Mouse (Mus musculus) kidney, embryonic 15.5 days (tissue): ENCODE results near the gene Fam19a3. TPM values are rescaled to one million over a fixed set of nuclear protein-coding genes. Genes with fewer than 3 reads are reported as not detected.

Experiments
- ATAC-seq: fragments of 200-750 bp; cut with Nextera tagmentation; replicated peaks from 2 replicates; pipeline ENCODE4 v1.8.0; 2017; ENCODE audit warnings: moderate TSS enrichment; ENCODE audit not compliant: low FRiP score
- H3K27ac ChIP-seq: fragments of 300-500 bp; sonication (generic); 2 replicates; pipeline ENCODE4 v1.5.1; 2015; ENCODE audit warnings: mild to moderate bottlenecking, inconsistent platforms
- H3K27me3 ChIP-seq: fragments of 300-500 bp; sonication (generic); 2 replicates; pipeline ENCODE4 v1.6.1; 2015; ENCODE audit warnings: inconsistent platforms
- H3K36me3 ChIP-seq: fragments of 300-500 bp; sonication (generic); 2 replicates; pipeline ENCODE4 v1.6.1; 2015; ENCODE audit warnings: inconsistent platforms
- H3K4me1 ChIP-seq: fragments of 300-500 bp; sonication (generic); 2 replicates; pipeline ENCODE4 v1.6.1; 2015; ENCODE audit warnings: inconsistent platforms
- H3K4me2 ChIP-seq: fragments of 300-500 bp; sonication (generic); 2 replicates; pipeline ENCODE4 v1.6.1; 2015; ENCODE audit warnings: moderate library complexity, mild to moderate bottlenecking, inconsistent platforms
- H3K4me3 ChIP-seq: fragments of 300-500 bp; sonication (generic); replicated peaks from 2 replicates; pipeline ENCODE4 v1.5.1; 2015; ENCODE audit warnings: mild to moderate bottlenecking, inconsistent platforms
- H3K9ac ChIP-seq: fragments of 300-500 bp; sonication (generic); 2 replicates; pipeline ENCODE4 v1.6.1; 2015; ENCODE audit warnings: mild to moderate bottlenecking, inconsistent platforms
- H3K9me3 ChIP-seq: fragments of 300-500 bp; sonication (generic); replicated peaks from 2 replicates; pipeline ENCODE4 v1.6.1; 2016; ENCODE audit warnings: inconsistent platforms
- WGBS: fragments of 180-500 bp; shearing (Covaris S2); methylation state at CpG from one replicate; pipeline ENCODE4 v1.1.7; 2015; ENCODE audit warnings: mixed read lengths; 5-methylcytosine and 5-hydroxymethylcytosine counted together
- polyA plus RNA-seq: library from polyadenylated mRNA; unstranded; fragments of >200 nt; fragmentation: Nextera tagmentation; extraction: Ambion mirVana; gene quantifications from 2 replicates; pipeline ENCODE4 v1.2.1, GENCODE M21; 2015

Gene Fam19a3
- polyA plus RNA-seq, 1 experiment from 2014 or later: 0.06 TPM

- WGBS: 20% methylated on average over 4 of the region's 4 CpGs
These were observed 9.4 kb upstream of the Fam19a3 start for GRCm38 (mm10) chr3:104791017-104791416.

DNA sequence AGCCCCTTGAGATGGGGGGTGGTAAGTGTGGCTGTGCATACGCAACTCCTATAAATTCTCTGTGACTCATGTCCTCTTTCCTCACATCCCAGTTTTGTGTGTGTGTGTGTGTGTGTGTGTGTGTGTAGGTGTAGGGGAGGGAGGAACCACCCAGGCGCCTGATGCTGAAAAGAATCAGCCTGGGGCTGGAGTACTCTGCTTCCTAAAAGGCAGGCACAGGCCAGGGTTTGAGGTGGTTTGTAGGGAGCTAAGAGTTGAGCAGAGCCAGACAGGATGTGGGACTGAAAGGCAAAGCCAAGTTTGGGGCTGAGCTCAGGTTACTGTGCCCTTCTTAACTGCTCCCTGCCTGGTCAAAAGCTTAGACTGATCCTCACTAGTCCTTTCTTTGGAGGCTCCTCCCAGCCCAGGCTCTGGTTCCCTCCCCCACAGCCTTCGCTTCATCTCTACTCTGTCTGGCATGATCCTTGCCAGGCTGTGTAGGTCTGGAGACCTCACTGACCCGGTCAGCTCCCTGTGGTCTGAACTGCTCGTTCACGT is 8.8 kb upstream of the Fam19a3 start:
- peaks cover 5% of the 10 kb centered on the region; the same call in 1 of the 2 replicates for H3K27me3 ChIP-seq
- peaks cover 35% of the 10 kb centered on the region for H3K36me3 ChIP-seq
- 4% methylated on average over 6 of the region's 6 CpGs for WGBS
- H3K4me3 ChIP-seq: peak overlapping the region; percentile 63
- H3K9me3 ChIP-seq: no peaks in the 10 kb centered on the region
- H3K9ac ChIP-seq: peak overlapping the region; percentile 58
- H3K4me1 ChIP-seq: peaks cover 71% of the 10 kb centered on the region
- peak overlapping the region; percentile 79 for H3K4me2 ChIP-seq
- H3K27ac ChIP-seq: peak overlapping the region; percentile 92
- peak; percentile 12 for ATAC-seq

More at GRCm38 (mm10) chr3:104791017-104791416, 9.4 kb upstream of the Fam19a3 start:
- Histone ChIP-seq H3K4me2 (peak overlapping the region; percentile 79), H3K9me3 (no peaks in the 10 kb centered on the region), H3K36me3 (peaks cover 40% of the 10 kb centered on the region), H3K4me1 (peaks cover 76% of the 10 kb centered on the region), H3K27ac (peak overlapping the region; percentile 92), H3K9ac (peak overlapping the region; percentile 58; the same call in 1 of the 2 replicates), H3K4me3 (peak overlapping the region; percentile 63), H3K27me3 (no peaks in the 10 kb centered on the region; the same call in 1 of the 2 replicates)
- ATAC-seq: no peak

- Histone ChIP-seq H3K27me3 (peaks cover 9% of the 10 kb centered on the region), H3K27ac (peak overlapping the region; percentile 92), H3K36me3 (peaks cover 28% of the 10 kb centered on the region), H3K4me2 (peak overlapping the region; percentile 79), H3K4me3 (peak overlapping the region; percentile 63), H3K9me3 (no peaks in the 10 kb centered on the region), H3K4me1 (peaks cover 64% of the 10 kb centered on the region), H3K9ac (peak overlapping the region; percentile 58)
- no peak for ATAC-seq
- 12% methylated on average over 13 of the region's 13 CpGs for WGBS
These were observed 8.2 kb upstream of the Fam19a3 start for GRCm38 (mm10) chr3:104789822-104790221.

GRCm38 (mm10) chr3:104789312-104789605 is 7.6 kb upstream of the Fam19a3 start:
- peak overlapping the region; percentile 58 for H3K9ac ChIP-seq
- ATAC-seq: peak; percentile 30
- peak overlapping the region; percentile 63 for H3K4me3 ChIP-seq
- 2% methylated on average over 10 of the region's 10 CpGs for WGBS
- H3K9me3 ChIP-seq: no peaks in the 10 kb centered on the region
- H3K36me3 ChIP-seq: peaks cover 28% of the 10 kb centered on the region
- peak overlapping the region; percentile 79 for H3K4me2 ChIP-seq
- peaks cover 59% of the 10 kb centered on the region for H3K4me1 ChIP-seq
- H3K27me3 ChIP-seq: peaks cover 10% of the 10 kb centered on the region
- peak overlapping the region; percentile 92 for H3K27ac ChIP-seq

DNA sequence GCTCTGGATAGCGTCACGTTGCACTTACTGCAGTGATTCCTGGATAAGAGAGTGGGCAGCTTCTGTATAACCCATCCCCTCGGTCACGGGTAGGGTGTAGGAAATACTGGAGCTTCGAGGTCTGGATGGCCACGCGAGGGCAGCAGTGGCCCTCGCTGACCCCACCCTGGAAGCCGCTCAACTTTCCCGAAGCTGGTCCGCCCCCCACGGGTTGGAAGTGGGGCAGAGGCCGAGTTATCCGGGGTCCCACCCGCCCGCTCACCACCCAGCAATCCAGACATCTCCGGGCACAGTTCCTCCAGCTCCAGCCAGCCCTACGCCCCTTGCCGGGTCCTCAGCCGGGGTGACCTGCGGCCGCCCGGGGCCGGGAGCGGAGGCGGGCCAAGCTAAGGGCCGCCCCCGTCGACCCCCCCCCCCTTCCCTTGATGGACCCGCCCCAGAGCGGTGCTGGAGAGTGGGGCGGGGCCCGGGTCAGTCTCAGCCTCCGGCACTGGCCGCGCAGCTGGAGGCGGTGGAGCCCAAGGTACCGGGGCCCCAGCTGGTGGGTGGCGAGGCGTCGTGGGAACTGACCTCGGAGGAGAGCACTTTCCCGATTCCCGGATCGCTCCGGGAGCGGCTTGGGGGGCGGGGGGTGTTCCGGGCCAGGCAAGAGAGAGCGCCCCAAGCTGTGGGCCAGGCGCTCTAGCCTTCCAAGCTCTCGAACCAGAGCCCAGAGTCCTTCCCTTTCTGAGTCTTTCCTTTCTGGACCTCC is 7.1 kb upstream of the Fam19a3 start:
- Histone ChIP-seq H3K36me3 (peaks cover 28% of the 10 kb centered on the region), H3K27ac (peak overlapping the region; percentile 92), H3K4me3 (peak overlapping the region; percentile 63), H3K4me1 (peaks cover 56% of the 10 kb centered on the region), H3K4me2 (peak overlapping the region; percentile 79), H3K9me3 (no peaks in the 10 kb centered on the region), H3K9ac (peak overlapping the region; percentile 58), H3K27me3 (peaks cover 15% of the 10 kb centered on the region)
- ATAC-seq: peak; percentile 93
- under 1% methylated on average over 50 of the region's 52 CpGs for WGBS

DNA sequence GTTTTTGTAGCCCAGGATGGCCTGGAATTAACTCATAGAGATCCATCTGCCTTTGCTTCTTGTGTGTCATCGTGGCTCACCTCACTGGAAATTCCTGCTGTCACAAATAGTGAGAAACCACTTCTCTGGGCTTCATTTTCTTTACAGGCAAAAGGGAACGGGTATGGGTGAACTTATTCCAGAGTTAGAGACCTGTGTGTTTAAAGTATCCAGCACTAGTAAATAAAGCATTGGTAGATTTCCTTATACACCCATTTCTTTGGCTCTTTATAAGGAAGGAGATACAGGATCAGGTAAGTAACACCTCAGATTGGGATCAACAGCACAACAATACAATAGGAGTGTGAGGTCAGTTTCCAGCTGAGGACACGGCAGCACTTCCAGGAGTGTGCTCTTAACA is 6.4 kb upstream of the Fam19a3 start, which contains the start of gene Rhoc:
Gene Rhoc, plus strand, starts transcription at position 301 of the 400 bp plus-strand sequence.
- WGBS: 31% methylated on average over 3 of the region's 3 CpGs

DNA sequence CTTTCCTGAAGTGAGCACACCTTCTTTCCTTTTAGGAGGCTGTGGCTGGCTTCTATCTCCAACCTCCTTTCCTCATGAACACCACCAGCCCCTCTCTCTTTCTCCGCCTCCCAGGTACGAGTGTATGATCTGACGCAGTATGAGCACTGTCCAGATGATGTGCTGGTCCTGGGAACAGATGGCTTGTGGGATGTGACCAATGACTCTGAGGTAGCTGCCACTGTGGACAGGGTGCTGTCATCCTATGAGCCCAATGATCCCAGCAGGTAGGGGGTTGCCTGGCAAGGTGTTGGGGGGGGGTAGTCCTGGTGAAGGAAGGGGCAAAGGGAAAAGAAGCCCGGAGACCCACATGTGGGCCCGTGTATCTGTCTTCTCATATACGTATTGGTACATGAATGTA is 3.6 kb upstream of the Fam19a3 start:
- H3K4me2 ChIP-seq: no peak overlapping the region
- WGBS: 92% methylated on average over 6 of the region's 6 CpGs
- H3K9ac ChIP-seq: no peak overlapping the region
- ATAC-seq: no peak
- H3K27ac ChIP-seq: no peak overlapping the region
- no peaks in the 10 kb centered on the region for H3K36me3 ChIP-seq
- H3K4me3 ChIP-seq: no peak overlapping the region
- peaks cover 47% of the 10 kb centered on the region for H3K27me3 ChIP-seq
- no peaks in the 10 kb centered on the region for H3K9me3 ChIP-seq
- peaks cover 49% of the 10 kb centered on the region for H3K4me1 ChIP-seq

More for the DNA sequence above, 6.4 kb upstream of the Fam19a3 start, which contains the start of gene Rhoc:
- Histone ChIP-seq H3K4me3 (peak within 1 kb of the TSS; percentile 63), H3K36me3 (peaks cover 21% of the 10 kb centered on the region), H3K4me2 (peak within 1 kb of the TSS; percentile 79), H3K27me3 (peaks cover 21% of the 10 kb centered on the region), H3K27ac (peak within 1 kb of the TSS; percentile 92), H3K9me3 (no peaks in the 10 kb centered on the region), H3K4me1 (peaks cover 53% of the 10 kb centered on the region), H3K9ac (peak within 1 kb of the TSS; percentile 58)
- ATAC-seq: no peak

DNA sequence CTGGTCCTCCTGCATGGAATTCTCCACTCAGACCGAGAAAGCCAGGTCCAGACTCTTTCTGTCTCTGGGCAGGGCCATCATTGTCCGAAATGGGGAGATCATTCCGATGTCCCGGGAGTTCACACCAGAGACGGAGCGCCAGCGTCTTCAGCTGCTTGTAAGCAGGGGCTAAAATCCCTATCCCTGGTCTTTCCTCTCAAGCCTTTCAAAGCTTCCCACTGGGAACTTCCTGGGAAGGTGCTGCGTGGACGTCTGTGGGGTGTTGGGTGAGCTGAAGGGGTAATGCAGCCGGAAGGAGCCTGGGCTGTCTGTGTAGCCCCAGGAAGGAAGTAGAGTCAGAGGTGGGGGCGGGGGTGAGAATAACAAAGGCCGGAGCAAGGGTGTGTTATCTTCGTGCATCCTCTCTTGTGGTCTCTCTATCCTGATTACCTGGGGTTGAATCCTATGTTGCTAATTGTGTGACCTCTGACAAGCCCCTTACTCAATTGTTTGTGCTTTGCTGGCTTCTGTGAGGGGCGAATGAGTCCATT is 2.4 kb upstream of the Fam19a3 start:
- Histone ChIP-seq H3K27me3 (peaks cover 58% of the 10 kb centered on the region), H3K36me3 (no peaks in the 10 kb centered on the region), H3K9me3 (no peaks in the 10 kb centered on the region), H3K4me3 (no peak overlapping the region), H3K4me1 (peaks cover 42% of the 10 kb centered on the region), H3K27ac (0 out of 2 replicates have a peak overlapping the region, but pooled peaks have one; percentile 6), H3K9ac (no peak overlapping the region), H3K4me2 (0 out of 2 replicates have a peak overlapping the region, but pooled peaks have one; percentile 2)
- 45% methylated on average over 14 of the region's 14 CpGs for WGBS
- ATAC-seq: no peak

GRCm38 (mm10) chr3:104782061-104782681 is 531 bp upstream of the Fam19a3 start:
- Histone ChIP-seq H3K4me3 (peak overlapping the region; percentile 57), H3K9me3 (no peaks in the 10 kb centered on the region), H3K36me3 (no peaks in the 10 kb centered on the region), H3K9ac (peak overlapping the region; percentile 53), H3K27me3 (peaks cover 77% of the 10 kb centered on the region), H3K4me1 (peaks cover 39% of the 10 kb centered on the region), H3K27ac (no peak overlapping the region), H3K4me2 (peak overlapping the region; percentile 98)
- WGBS: 13% methylated on average over 12 of the region's 12 CpGs
- ATAC-seq: peak; percentile 16; the same call in 1 of the 2 replicates

DNA sequence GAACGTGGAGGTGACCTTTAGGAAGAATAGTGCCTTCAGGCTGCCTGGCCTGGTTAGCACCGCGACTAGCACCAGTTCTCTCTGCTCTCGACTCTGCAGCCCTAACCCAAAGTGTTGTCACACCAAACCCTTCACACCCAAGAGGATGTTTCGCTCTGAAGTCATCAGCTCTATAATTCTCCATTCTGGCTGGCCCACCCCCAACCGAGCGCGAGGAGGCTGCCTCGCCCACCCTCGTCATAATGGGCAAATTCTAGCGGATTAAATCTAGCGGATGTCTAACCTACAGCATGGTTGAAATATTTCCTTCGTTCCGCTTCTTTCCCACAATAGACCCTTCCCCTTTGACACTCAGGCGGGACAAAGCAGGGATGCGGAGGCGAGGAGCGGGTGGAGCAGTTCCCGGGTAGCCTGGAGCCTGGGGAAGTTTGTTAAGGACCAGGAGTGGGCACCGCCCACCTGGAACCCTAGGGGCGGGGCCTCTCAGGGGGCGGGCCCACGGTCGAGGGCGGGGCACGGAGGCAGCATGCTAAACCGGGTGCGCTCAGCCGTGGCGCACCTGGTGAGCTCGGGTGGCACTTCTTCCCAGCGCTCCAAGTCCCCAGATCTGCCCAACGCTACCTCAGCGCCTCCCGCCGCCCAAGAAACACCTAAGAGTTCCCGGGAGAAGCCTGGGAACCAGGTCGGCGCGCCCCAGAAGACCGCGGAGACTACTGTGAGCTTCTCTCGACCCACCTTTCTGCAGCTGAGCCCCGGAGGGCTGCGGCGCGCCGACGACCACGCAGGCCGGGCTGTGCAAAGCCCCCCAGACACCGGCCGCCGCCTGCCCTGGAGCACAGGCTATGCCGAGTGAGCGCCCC is 849 bp downstream of the Fam19a3 start, which contains the start of gene Ppm1j:
Gene Ppm1j, plus strand, starts transcription at position 496 of the 860 bp plus-strand sequence.
- Histone ChIP-seq H3K36me3 (no peaks in the 10 kb centered on the region), H3K9me3 (no peaks in the 10 kb centered on the region), H3K4me2 (peak within 1 kb of the TSS; percentile 98), H3K27me3 (peaks cover 88% of the 10 kb centered on the region), H3K9ac (peak within 1 kb of the TSS; percentile 53), H3K4me3 (peak within 1 kb of the TSS; percentile 57), H3K4me1 (peaks cover 42% of the 10 kb centered on the region), H3K27ac (peak within 1 kb of the TSS; percentile 33; the same call in 1 of the 2 replicates)
- WGBS: under 1% methylated on average over 56 of the region's 56 CpGs
- peak; percentile 74 for ATAC-seq

DNA sequence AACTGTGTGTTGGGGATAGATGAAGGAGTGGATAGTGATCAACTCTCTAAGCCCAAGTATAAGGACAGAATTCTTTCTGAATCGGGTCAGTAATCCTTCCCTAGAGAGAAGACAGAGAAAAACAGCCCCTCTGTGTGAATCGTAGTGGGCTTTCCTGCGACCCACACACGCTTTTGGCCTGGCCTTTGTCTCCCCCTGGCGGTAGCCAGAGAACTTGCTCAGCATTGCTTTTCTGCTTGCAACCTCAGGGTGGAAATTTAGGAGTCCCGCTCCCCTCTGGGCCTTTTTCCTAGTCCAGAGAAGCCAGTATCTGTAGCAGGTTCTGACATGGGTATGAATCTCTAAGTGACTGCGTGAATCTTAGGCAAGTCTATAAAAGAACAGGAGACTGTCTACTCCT is 1.7 kb downstream of the Fam19a3 start:
- Histone ChIP-seq H3K9me3 (no peaks in the 10 kb centered on the region), H3K4me3 (peak overlapping the region; percentile 57; the same call in 1 of the 2 replicates), H3K9ac (no peak overlapping the region), H3K27ac (no peak overlapping the region), H3K4me2 (peak overlapping the region; percentile 98; the same call in 1 of the 2 replicates), H3K27me3 (peaks cover 86% of the 10 kb centered on the region), H3K36me3 (no peaks in the 10 kb centered on the region), H3K4me1 (peaks cover 42% of the 10 kb centered on the region)
- 3% methylated on average over 7 of the region's 7 CpGs for WGBS
- ATAC-seq: no peak
